Mouse (Mus musculus) embryonic fibroblast, embryonic 13.5 days (primary cell): Measurements from ENCODE around the gene Zdhhc24.

Source experiments
- CTCF ChIP-seq: IDR thresholded peaks from 2 replicates; pipeline ENCODE4 v1.5.1; 2011; ENCODE audit warnings: mild to moderate bottlenecking, control low read depth, low read length, moderate library complexity, borderline replicate concordance; ENCODE audit not compliant: insufficient read depth
- POLR2A ChIP-seq: IDR thresholded peaks from 2 replicates; pipeline ENCODE4 v1.6.1; 2011; ENCODE audit warnings: low read depth, mild to moderate bottlenecking, control low read depth, low read length, moderate library complexity

GRCm38 (mm10) chr19:4876755-4877154 lies 1.7 kb upstream of the Zdhhc24 start:
- TF ChIP-seq CTCF (no peak), POLR2A (no peak)
